ENCODE assay signal across 9 mouse cellular contexts in genomic region chr2:9879493-9879892, GRCm38 (mm10). TPM values are rescaled to one million over a fixed set of nuclear protein-coding genes. Genes with fewer than 3 reads are reported as not detected.
DNase-seq lines count a peak whose midpoint lies in the region; ATAC-seq lines count a peak whose summit lies in the region.
"Had no signal": no experiment of that assay in that cellular context is flagged by ENCODE, and none has a peak within 500 bp of the region (broad histone marks: within the 10 kb centered on the region; RNA-seq: fewer than 3 reads in every experiment).

No protein-coding gene starts in this region.

- WGBS in intestine, embryonic 14.5 days = under 1% methylated on average over 21 of the region's 21 CpGs
- under 1% methylated on average over 21 of the region's 21 CpGs for WGBS in liver, embryonic 13.5 days (ENCODE audit: insufficient replicate concordance)

- intact Hi-C loops in gastrocnemius, postnatal 36 days (cut with DNase I) = no loop called here

- H3K9me3 ChIP-seq in intestine, embryonic 14.5 days (ENCODE audit: control insufficient read depth, low read length) = no peaks in the 10 kb centered on the region
- no peaks in the 10 kb centered on the region for H3K9me3 ChIP-seq in liver, embryonic 13.5 days (replicated peaks)

- no peak overlapping the region for H3K27ac ChIP-seq in intestine, embryonic 14.5 days (ENCODE audit: low read depth)
- no peak overlapping the region for H3K27ac ChIP-seq in liver, embryonic 13.5 days

- peaks cover 100% of the 10 kb centered on the region for H3K27me3 ChIP-seq in intestine, embryonic 14.5 days (replicated peaks; ENCODE audit: control insufficient read depth, insufficient read depth, low read length)
- H3K27me3 ChIP-seq in liver, embryonic 13.5 days = peaks cover 100% of the 10 kb centered on the region

- H3K4me2 ChIP-seq in intestine, embryonic 14.5 days (ENCODE audit: low read length) = peak overlapping the region; percentile 94
- H3K4me2 ChIP-seq in liver, embryonic 13.5 days = peak overlapping the region; percentile 74

- peaks cover 8% of the 10 kb centered on the region; the same call in 1 of the 2 replicates for H3K4me1 ChIP-seq in intestine, embryonic 14.5 days (replicated peaks; ENCODE audit: control insufficient read depth, insufficient read depth, low read length)
- H3K4me1 ChIP-seq in liver, embryonic 13.5 days (replicated peaks) = peaks cover 38% of the 10 kb centered on the region

- no peak overlapping the region for H3K9ac ChIP-seq in intestine, embryonic 14.5 days (ENCODE audit: low read length)
- H3K9ac ChIP-seq in liver, embryonic 13.5 days = 0 out of 2 replicates have a peak overlapping the region, but pooled peaks have one; percentile 33

- DNase-seq in B cell, adult 2 months = peak; percentile 86
- DNase-seq in adrenal gland, adult (ENCODE audit: inconsistent age in 2 of 2, low spot score in 1 of 2) = peak; percentile 94 to 97
- peak; percentile 98 for DNase-seq in embryo, embryonic 11 days
- DNase-seq in gastrocnemius, postnatal 36 days = peak; percentile 86
- DNase-seq in intestine, embryonic 14.5 days (ENCODE audit: low spot score) = peak; percentile 92
- DNase-seq in liver, embryonic 13.5 days = peak; percentile 73
- peak; percentile 91 for DNase-seq in naive thymus-derived CD4-positive, alpha-beta T cell, adult 2 months (ENCODE audit: low read depth)
- DNase-seq in testis, postnatal 10 days (ENCODE audit: low spot score) = peak; percentile 95

- ATAC-seq in intestine, embryonic 14.5 days (replicated peaks; ENCODE audit: low FRiP score, low TSS enrichment, low read depth) = peak; percentile 93
- ATAC-seq in liver, embryonic 13.5 days (ENCODE audit: low read depth) = peak; percentile 85

- peak overlapping the region; percentile 47 for H3K4me3 ChIP-seq in intestine, embryonic 14.5 days (ENCODE audit: low read depth, low read length)
- peak overlapping the region; percentile 58 for H3K4me3 ChIP-seq in liver, embryonic 13.5 days (replicated peaks)

- H3K36me3 ChIP-seq in intestine, embryonic 14.5 days (ENCODE audit: control insufficient read depth, insufficient read depth, low read length) = no peaks in the 10 kb centered on the region
- no peaks in the 10 kb centered on the region for H3K36me3 ChIP-seq in liver, embryonic 13.5 days

RNA-seq across cellular contexts. Expression of gene 4930412O13Rik, which starts 1.6 kb away (rescaled TPM):
- not detected for total RNA-seq in gastrocnemius, postnatal 36 days (2021)
- polyA plus RNA-seq in intestine, embryonic 14.5 days (2014; fragmentation: Nextera tagmentation; extraction: Ambion mirVana) = not detected in 2 replicates
- not detected in 2 replicates for polyA plus RNA-seq in liver, embryonic 13.5 days (2015; fragmentation: Nextera tagmentation; extraction: Ambion mirVana)
- total RNA-seq: layer of hippocampus, postnatal 36 days had no signal

RNA-seq across cellular contexts. Expression of gene 9230102O04Rik, which starts 9.8 kb away (rescaled TPM):
- total RNA-seq in gastrocnemius, postnatal 36 days (2021) = not detected
- polyA plus RNA-seq in intestine, embryonic 14.5 days (2014; fragmentation: Nextera tagmentation; extraction: Ambion mirVana) = not detected in 2 replicates
- not detected in 2 replicates for polyA plus RNA-seq in liver, embryonic 13.5 days (2015; fragmentation: Nextera tagmentation; extraction: Ambion mirVana)
- total RNA-seq: layer of hippocampus, postnatal 36 days had no signal

RNA-seq across cellular contexts. Expression of gene Gata3, which starts 10.3 kb away (rescaled TPM):
- under 1 TPM; 0.57 to 0.92 TPM for total RNA-seq in gastrocnemius, postnatal 36 days (2021)
- 0.85 and 1.8 TPM in 2 replicates for polyA plus RNA-seq in intestine, embryonic 14.5 days (2014; fragmentation: Nextera tagmentation; extraction: Ambion mirVana)
- 1.5 TPM in 2 replicates for polyA plus RNA-seq in liver, embryonic 13.5 days (2015; fragmentation: Nextera tagmentation; extraction: Ambion mirVana)
